Mouse (Mus musculus): ENCODE measurements around the gene Atp2b4.

GRCm38 (mm10) chr1:133798821-133799415, 1.9 kb downstream of the Atp2b4 start:
- TF ChIP-seq POLR2A (IDR thresholded peaks at IDR 0.05; ENCODE audit: extremely low read depth, insufficient read depth, low read length) (no peak), CTCF (IDR thresholded peaks at IDR 0.05; ENCODE audit: low read depth, low read length) (no peak)
